Mouse (Mus musculus) MEL (cell line): ENCODE data around the gene Pgls. TPM values are rescaled to one million over a fixed set of nuclear protein-coding genes. Genes with fewer than 3 reads are reported as not detected.

Experiments used
- DNase-seq: peaks from one replicate; pipeline ENCODE4 v3.0.0; 2011; ENCODE audit warnings: low read depth, low spot score
- H3K27ac ChIP-seq: 2 replicates; pipeline ENCODE4 v1.5.1; 2012; ENCODE audit warnings: low read depth, mild to moderate bottlenecking, control low read depth, low read length, moderate library complexity; ENCODE audit not compliant: control insufficient read depth
- H3K27me3 ChIP-seq, 2 experiments: fragments of 150-350 bp in 1 of 2; sonication (generic) in 1 of 2; 2 replicates each; pipeline ENCODE4 v1.6.1; 2012; ENCODE audit warnings: low read length in 2 of 2, mild to moderate bottlenecking in 2 of 2, improper control_type of control experiment in 1 of 2, moderate library complexity in 1 of 2; ENCODE audit not compliant: insufficient read depth in 2 of 2, control insufficient read depth in 1 of 2
- H3K36me3 ChIP-seq, 2 experiments: 2 replicates each; pipeline ENCODE4 v1.6.1; 2012 to 2014; ENCODE audit warnings: low read length in 2 of 2, improper control_type of control experiment in 1 of 2, inconsistent platforms in 1 of 2, mild to moderate bottlenecking in 1 of 2; ENCODE audit not compliant: insufficient read depth in 2 of 2, control insufficient read depth in 1 of 2
- H3K4me1 ChIP-seq, 2 experiments: fragments of 150-350 bp in 1 of 2; sonication (generic) in 1 of 2; 2 replicates each; pipeline ENCODE4 v1.6.1; 2012; ENCODE audit warnings: low read length in 2 of 2, improper control_type of control experiment in 1 of 2, mild to moderate bottlenecking in 1 of 2; ENCODE audit not compliant: insufficient read depth in 2 of 2, control insufficient read depth in 1 of 2
- H3K4me3 ChIP-seq, 2 experiments: fragments of 150-350 bp in 1 of 2; sonication (generic) in 1 of 2; 2 replicates each; pipeline ENCODE4 v1.5.1; 2012; ENCODE audit warnings: low read depth in 2 of 2, low read length in 2 of 2, mild to moderate bottlenecking in 2 of 2, moderate library complexity in 2 of 2, control low read depth in 1 of 2, improper control_type of control experiment in 1 of 2; ENCODE audit not compliant: control insufficient read depth in 1 of 2, insufficient read depth in 1 of 2
- H3K79me2 ChIP-seq: 2 replicates; pipeline ENCODE4 v1.6.1; 2012; ENCODE audit warnings: mild to moderate bottlenecking, low read length, moderate library complexity; ENCODE audit not compliant: control insufficient read depth, poor library complexity, insufficient read depth
- H3K9ac ChIP-seq: 2 replicates; pipeline ENCODE4 v1.6.1; 2012; ENCODE audit warnings: low read depth, mild to moderate bottlenecking, control low read depth, low read length, moderate library complexity; ENCODE audit not compliant: control insufficient read depth, poor library complexity, severe bottlenecking
- H3K9me3 ChIP-seq: fragments of 150-350 bp; sonication (generic); replicated peaks from 2 replicates; pipeline ENCODE4 v1.6.1; 2012; ENCODE audit warnings: mild to moderate bottlenecking, low read length, improper control_type of control experiment, moderate library complexity; ENCODE audit not compliant: insufficient read depth
- CHD1 ChIP-seq: IDR thresholded peaks from 2 replicates; pipeline ENCODE4 v1.6.1; 2012; ENCODE audit warnings: low read depth, mild to moderate bottlenecking, inconsistent platforms, low read length, improper control_type of control experiment
- ELF1 ChIP-seq: IDR thresholded peaks from 2 replicates; pipeline ENCODE4 v1.6.1; 2014; ENCODE audit warnings: low read depth, mild to moderate bottlenecking, inconsistent platforms, low read length, improper control_type of control experiment, moderate library complexity
- EP300 ChIP-seq, 2 experiments: IDR thresholded peaks; 2 replicates each; pipeline ENCODE4 v1.6.1; 2011; ENCODE audit warnings: improper control_type of control experiment in 2 of 2, low read length in 2 of 2, low read depth in 1 of 2, mild to moderate bottlenecking in 1 of 2
- GATA1 ChIP-seq: IDR thresholded peaks from 2 replicates; pipeline ENCODE4 v1.6.1; 2011; ENCODE audit warnings: low read depth, low read length, improper control_type of control experiment
- HCFC1 ChIP-seq: IDR thresholded peaks from 2 replicates; pipeline ENCODE4 v1.6.1; 2012; ENCODE audit warnings: low read depth, mild to moderate bottlenecking, inconsistent platforms, low read length, improper control_type of control experiment, moderate library complexity
- KAT2A ChIP-seq: conservative IDR thresholded peaks from 2 replicates; pipeline ENCODE4 v1.6.1; 2012; ENCODE audit warnings: low read depth, low read length, improper control_type of control experiment, inconsistent platforms
- MAX ChIP-seq: IDR thresholded peaks from 2 replicates; pipeline ENCODE4 v1.6.1; 2011; ENCODE audit warnings: low read length, improper control_type of control experiment
- MXI1 ChIP-seq: IDR thresholded peaks from 2 replicates; pipeline ENCODE4 v1.6.1; 2011; ENCODE audit warnings: mild to moderate bottlenecking, low read depth, low read length, improper control_type of control experiment
- MYC ChIP-seq: IDR thresholded peaks from 2 replicates; pipeline ENCODE4 v1.6.1; 2011; ENCODE audit warnings: low read depth, mild to moderate bottlenecking, low read length, improper control_type of control experiment, moderate library complexity
- NRF1 ChIP-seq: IDR thresholded peaks from 2 replicates; pipeline ENCODE4 v1.6.1; 2014; ENCODE audit warnings: low read depth, mild to moderate bottlenecking, inconsistent platforms, low read length, improper control_type of control experiment, moderate library complexity; ENCODE audit not compliant: poor library complexity, insufficient read depth, severe bottlenecking
- POLR2AphosphoS2 ChIP-seq: IDR thresholded peaks from 2 replicates; pipeline ENCODE4 v1.6.1; 2011; ENCODE audit warnings: low read length, improper control_type of control experiment
- RAD21 ChIP-seq: IDR thresholded peaks from 2 replicates; pipeline ENCODE4 v1.6.1; 2011; ENCODE audit warnings: mild to moderate bottlenecking, low read depth, low read length, improper control_type of control experiment
- RCOR1 ChIP-seq: IDR thresholded peaks from 2 replicates; pipeline ENCODE4 v1.6.1; 2012; ENCODE audit warnings: low read depth, mild to moderate bottlenecking, inconsistent platforms, low read length, improper control_type of control experiment
- SIN3A ChIP-seq: IDR thresholded peaks from 2 replicates; pipeline ENCODE4 v1.6.1; 2012; ENCODE audit warnings: low read length, improper control_type of control experiment, inconsistent platforms
- TCF12 ChIP-seq: IDR thresholded peaks from 2 replicates; pipeline ENCODE4 v1.6.1; 2014; ENCODE audit warnings: low read depth, mild to moderate bottlenecking, inconsistent platforms, low read length, improper control_type of control experiment, moderate library complexity
- UBTF ChIP-seq: IDR thresholded peaks from 2 replicates; pipeline ENCODE4 v1.6.1; 2012; ENCODE audit warnings: low read depth, mild to moderate bottlenecking, inconsistent platforms, low read length, improper control_type of control experiment, moderate library complexity, borderline replicate concordance; ENCODE audit not compliant: insufficient read depth
- ZKSCAN1 ChIP-seq: IDR thresholded peaks from 2 replicates; pipeline ENCODE4 v1.6.1; 2012; ENCODE audit warnings: low read depth, mild to moderate bottlenecking, inconsistent platforms, low read length, improper control_type of control experiment, moderate library complexity
- ZNF384 ChIP-seq: IDR thresholded peaks from 2 replicates; pipeline ENCODE4 v1.6.1; 2012; ENCODE audit warnings: low read depth, mild to moderate bottlenecking, inconsistent platforms, low read length, improper control_type of control experiment
- polyA plus RNA-seq, 2 experiments: library from polyadenylated mRNA; stranded (reverse) in 1 of 2; unstranded in 1 of 2; fragments of >175 nt in 1 of 2; fragments of >200 nt in 1 of 2; gene quantifications; 2 replicates each; pipeline versions ENCODE4 v1.2.1 to v1.2.4; 2012; ENCODE audit warnings: low replicate concordance in 2 of 2, low read depth in 1 of 2; ENCODE audit not compliant: insufficient read length in 2 of 2, insufficient read depth in 1 of 2, missing spikeins in 1 of 2
- total RNA-seq: library from RNA; depleted of rRNA; stranded (reverse); fragments of 300-350 nt; gene quantifications from 2 replicates; pipeline ENCODE4 v1.2.3, GENCODE M21; 2012

Pgls gene
- total and polyA plus RNA-seq, 3 experiments: 225 to 257 TPM; not detected in 1

- Histone ChIP-seq H3K79me2 (peaks cover 17% of the 10 kb centered on the region), H3K9me3 (no peaks in the 10 kb centered on the region), H3K4me3 (no peak overlapping the region), H3K36me3 (peaks cover 0 to 12% of the 10 kb centered on the region in 2 experiments; a peak in 3 of 4 replicates), H3K27me3 (no peaks in the 10 kb centered on the region), H3K27ac (peak overlapping the region; percentile 3; the same call in 1 of the 2 replicates), H3K9ac (no peak overlapping the region), H3K4me1 (peaks cover 9 to 24% of the 10 kb centered on the region in 2 experiments)
- DNase-seq: peak; percentile 47
- no peak for TF ChIP-seq HCFC1
- TF ChIP-seq UBTF: no peak
- no peak for TF ChIP-seq TCF12
- TF ChIP-seq CHD1: no peak
- TF ChIP-seq RAD21: no peak
- no peak for TF ChIP-seq GATA1
- TF ChIP-seq MXI1: no peak
- TF ChIP-seq SIN3A: no peak
- no peak for TF ChIP-seq ELF1
- no peak for TF ChIP-seq ZNF384
- no peak for TF ChIP-seq MAX
- no peak for TF ChIP-seq KAT2A
- TF ChIP-seq, all 39 proteins: peak for 0
These were observed 4.4 kb downstream of the Pgls start for GRCm38 (mm10) chr8:71596384-71596783.

GRCm38 (mm10) chr8:71596798-71597197 is 4.8 kb downstream of the Pgls start:
- Histone ChIP-seq H3K4me1 (peaks cover 9 to 24% of the 10 kb centered on the region in 2 experiments), H3K79me2 (peaks cover 17% of the 10 kb centered on the region), H3K9me3 (no peaks in the 10 kb centered on the region), H3K36me3 (peaks cover 0 to 12% of the 10 kb centered on the region in 2 experiments; a peak in 3 of 4 replicates), H3K27me3 (no peaks in the 10 kb centered on the region), H3K27ac (no peak overlapping the region), H3K4me3 (no peak overlapping the region), H3K9ac (no peak overlapping the region)
- no peak for TF ChIP-seq CHD1
- TF ChIP-seq ZKSCAN1: no peak
- TF ChIP-seq MYC: no peak
- TF ChIP-seq EP300 (IDR thresholded peaks at IDR 0.05; ENCODE audit: low read depth in 1 of 2, low read length in 2 of 2): no peak
- no peak for TF ChIP-seq POLR2AphosphoS2
- no peak for TF ChIP-seq TCF12
- TF ChIP-seq RCOR1: no peak
- TF ChIP-seq NRF1: no peak
- DNase-seq: peak; percentile 85
